Mouse (Mus musculus): Measurements from ENCODE around the gene Zfp277.

Gene Zfp277

DNA sequence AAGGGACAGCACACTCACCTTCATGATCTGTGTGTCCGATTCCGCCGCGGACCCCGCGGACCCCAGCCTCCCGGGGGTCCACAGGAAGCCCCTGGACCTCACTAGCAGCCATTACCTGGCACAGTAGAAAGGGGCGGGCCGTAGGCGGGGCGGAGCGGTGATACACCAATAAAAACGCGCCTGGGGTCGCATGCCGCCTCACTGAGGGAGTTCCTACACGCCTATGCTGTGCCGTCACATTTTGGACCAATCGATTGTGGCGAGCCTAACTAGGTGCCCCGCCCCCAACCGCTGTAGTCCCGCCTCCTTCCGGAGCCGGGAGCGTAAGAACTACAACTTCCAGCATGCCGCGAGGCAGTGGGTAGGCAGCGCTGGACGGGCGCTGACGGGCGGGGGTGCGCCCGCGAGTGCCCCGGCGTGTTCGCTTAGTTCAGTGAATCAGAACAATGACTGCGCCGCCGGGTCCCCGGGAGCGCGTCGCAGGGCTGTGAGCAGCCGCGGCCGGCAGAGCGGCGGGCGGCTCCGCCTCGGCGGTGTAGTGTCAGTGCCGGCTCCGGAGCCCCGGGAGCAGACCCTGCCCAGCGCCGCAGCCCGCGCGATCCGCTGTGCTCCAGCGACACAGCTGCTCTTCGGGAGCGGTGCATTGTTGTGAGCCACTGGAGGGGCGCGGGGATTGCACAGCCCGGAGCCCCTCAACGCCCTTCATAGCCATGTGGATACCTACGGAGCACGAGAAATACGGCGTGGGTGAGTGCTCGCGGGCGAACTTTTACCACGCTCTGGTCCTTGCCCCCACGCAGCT, at the start of gene Zfp277, which contains the start of gene Dock4:
Gene Zfp277 (minus strand): TSS at position 255 of the 802 bp plus-strand sequence.
Gene Dock4 (plus strand): TSS at position 305 of the 802 bp plus-strand sequence.
- peak; percentile 83 for DNase-seq (ENCODE audit: low read depth, low spot score)

DNA sequence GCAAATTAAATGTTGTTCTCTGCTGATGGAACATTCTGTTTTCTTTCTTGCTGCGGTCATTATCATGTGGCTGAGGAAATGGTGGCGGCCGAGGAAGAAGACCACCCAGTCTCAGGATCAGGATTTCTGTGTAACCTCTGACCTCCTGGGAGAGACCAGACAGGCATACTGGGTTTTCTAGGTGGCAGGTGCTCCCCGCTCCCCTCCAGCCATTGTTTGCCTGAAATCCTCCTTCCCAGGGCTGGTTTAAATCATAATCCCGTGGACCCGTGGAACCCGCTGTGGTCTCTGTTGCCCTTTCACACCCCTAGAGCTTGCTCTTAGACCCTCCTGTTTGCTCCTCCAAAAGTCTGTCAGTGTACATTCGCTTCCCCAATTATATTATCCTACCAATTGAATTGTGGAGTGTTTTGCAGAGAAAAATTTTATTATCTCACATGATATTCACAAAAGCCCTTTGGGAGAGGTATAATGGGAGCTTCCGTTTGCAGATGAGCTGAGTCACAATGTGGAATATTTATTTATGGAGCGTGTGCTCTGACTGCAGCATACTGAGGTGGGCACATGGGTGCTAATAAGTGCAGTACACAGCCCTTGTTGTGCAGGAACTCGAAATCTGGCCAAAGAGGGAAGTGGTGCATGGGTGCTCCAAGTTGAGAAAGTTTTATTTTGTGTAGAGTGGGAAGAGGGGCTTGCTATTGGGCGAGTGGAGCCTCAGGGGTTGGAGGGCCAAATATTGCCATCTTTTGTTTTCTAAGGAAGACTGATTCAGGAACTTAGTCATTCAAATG, 40.5 kb upstream of the Zfp277 start:
- DNase-seq (ENCODE audit: low read depth, low spot score): no peak

DNA sequence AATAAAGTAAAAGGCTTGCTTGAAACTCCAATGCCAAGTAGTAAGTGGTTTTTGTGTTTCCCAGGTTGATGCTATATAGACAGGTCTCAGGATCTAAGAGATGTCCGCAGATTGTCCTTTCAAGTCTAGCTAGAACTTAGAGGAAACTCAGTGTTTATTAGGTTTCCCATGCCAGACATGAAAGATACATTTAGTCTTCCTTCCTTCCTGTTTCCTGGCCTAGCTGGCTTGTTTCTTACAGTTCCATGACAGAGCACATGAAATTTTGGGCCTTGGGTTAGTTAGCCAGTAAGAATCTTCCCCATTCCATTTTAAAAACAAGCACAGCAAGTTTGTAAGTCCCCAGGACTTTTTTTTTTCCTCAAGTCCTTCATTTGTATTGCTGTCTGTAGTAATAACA, 39.5 kb upstream of the Zfp277 start:
- DNase-seq (ENCODE audit: low read depth, low spot score): no peak

DNA sequence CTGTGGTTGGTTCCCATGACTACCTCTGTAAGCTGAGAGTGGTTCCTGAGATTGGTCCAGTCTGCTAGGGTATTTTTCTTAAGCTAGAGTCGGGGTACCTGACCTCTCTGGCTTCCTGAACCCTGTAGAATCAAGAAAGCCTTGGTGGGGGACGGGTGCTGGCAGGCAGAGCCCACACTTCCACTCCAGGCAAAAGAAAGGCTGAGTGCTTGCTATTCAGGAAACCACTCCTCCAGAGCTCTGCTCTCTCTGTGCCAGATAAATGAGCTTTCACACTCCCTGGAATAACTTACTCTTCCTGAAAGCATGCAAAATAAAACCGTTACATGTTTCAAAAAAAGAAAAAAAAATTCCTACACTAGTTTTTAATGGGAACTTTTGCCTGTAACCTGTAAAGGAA, 38.5 kb upstream of the Zfp277 start:
- DNase-seq (ENCODE audit: low read depth, low spot score): no peak

DNA sequence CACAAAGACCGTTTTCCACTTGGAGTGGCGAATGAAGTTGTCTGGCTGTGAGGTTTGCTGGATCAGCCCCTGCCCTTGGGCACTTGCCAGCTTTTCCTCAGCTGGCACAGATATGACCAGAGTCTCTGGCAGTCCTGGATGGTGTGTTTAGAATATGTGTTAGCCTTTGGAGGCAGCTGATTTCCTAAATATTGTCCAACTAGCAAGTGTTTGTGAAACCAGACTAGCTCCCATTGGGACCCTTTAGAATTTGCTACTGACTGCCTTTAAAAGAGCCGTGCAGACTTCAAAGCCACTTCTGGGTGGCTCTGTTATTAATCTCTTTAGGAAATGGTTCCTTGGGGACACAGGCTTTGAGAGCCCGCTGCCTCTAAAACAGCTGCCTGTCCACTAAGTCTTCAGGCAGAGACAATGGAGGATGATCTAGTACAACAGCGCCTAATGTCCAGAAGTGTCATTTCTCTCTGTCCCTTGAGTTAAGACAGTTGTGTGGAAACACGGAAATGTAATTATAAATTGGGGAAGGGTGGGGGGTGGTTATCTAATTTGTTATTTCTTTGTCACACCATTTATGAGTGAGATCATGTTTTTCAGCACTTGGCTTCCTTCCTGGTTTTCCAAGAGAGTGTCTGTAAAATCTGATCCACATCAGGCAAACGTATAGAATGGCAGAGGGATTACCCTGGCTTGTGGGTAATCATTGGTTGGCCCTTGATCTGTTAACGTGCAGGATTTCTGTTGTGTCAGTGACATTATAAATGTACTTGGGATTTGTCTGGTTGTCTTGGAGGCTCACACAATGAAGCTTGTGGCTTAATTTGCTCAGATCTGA, 32.1 kb upstream of the Zfp277 start:
- no peak for DNase-seq (ENCODE audit: low read depth, low spot score)

DNA sequence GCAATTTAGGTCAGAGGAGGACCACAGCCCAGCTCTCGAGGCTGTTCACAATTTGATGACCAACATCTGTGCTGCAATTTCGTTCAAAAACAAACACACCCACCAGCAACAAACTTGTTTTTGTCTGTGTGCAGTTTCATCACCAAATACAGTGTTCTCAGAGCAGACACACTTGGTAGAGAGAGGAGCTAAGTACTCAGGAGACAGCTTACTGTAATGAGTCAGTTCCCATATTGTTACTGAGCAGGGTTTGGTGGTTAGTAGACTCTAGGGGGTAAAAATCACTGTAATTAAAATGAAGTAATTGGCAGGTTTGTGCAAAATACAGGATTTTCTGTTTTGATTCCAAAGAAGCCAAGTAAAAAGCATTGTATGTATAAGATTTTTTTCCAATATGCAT, 28.0 kb upstream of the Zfp277 start:
- DNase-seq (ENCODE audit: low read depth, low spot score): no peak

DNA sequence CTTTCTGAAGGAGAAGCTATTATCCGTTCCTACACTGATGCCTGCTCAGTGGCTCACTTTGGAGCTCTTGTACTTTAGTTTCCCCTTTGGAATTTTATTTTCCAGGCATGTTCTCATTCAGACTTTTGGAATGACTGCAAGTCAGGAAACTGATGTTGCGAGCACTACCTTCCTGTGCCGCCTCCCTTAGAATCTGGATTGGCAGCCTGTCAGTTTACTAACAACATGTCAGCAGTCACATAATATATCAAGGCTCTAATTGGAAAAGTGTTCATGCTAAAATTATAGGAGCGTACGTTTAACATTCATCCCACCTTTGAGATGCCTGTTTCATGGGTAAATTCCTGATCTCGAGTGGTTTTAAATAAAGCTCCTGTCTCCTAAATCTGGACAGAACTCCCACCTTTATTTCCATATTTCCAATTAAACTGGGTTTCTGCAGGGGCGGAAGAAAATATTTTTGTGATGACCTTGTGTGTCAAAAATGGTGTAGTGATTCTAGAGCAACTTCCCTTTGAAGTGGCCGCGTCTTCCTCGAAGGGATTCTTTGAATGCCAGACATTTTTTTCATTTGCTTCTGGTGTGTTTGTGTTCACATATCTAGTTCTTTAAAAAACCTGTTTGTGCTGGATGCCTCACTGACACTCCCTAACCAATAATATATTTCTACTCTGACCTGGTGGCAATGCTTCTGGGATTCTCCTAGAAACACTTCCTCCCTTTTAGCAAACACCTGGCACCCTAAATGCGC, 26.1 kb upstream of the Zfp277 start:
- DNase-seq (ENCODE audit: low read depth, low spot score): no peak

DNA sequence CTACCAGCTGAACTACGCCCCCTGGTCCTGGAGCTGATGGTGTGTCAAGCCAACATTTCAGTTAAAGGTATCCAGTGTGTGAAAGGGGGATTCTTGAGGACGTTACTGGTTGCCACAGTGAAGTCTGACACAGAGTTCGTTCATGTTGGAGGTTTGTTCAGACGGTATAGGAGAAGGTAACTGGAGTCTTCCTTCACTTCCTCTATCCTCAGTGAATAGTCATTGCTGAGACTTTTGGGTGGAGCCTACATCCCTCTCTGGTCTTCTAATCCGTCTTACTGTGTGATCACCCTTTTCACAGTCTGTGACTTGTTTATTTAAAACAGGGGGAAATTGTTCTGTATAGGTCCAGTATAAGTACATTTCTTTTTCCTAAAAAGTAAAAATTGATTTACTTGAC, 23.3 kb upstream of the Zfp277 start:
- DNase-seq (ENCODE audit: low read depth, low spot score): no peak

DNA sequence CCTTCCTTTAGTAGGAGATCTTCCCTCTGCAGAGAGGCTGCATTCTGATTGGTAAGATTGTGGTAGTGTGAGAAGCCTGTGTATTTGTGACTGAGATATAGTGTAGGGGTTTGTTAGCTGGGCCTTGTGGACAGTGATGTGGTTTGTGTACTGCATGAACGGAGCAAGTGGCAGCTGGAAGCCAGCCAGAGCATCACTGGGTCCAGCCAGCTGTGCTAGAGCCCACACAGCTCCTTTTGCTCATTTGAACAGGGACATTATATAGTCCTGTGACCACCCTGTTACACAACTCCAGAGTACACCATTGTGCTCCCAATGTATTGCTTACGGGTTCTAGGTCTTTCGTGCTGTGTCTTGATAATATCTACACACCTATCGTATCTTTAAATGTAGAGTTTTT, 22.5 kb upstream of the Zfp277 start:
- DNase-seq (ENCODE audit: low read depth, low spot score): no peak

DNA sequence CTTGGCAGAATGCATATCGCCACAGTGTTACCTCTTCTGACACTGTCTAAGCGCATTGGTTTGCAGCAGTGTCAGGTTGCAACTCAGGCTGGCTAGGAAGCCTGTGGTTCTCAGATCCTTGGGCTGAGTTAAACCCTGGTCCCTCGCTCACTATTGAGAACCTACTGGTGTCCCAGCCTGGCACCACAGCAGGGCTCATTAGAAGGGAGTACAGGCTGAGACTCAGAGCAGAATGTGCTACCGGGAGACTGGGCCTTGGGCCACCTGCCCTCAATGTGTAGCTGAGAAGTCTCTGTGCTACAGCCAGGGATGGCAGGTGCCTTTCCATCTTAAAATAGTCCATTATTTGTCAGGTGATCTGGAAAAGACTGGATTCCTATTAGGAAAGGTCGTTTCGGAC, 18.6 kb upstream of the Zfp277 start:
- DNase-seq (ENCODE audit: low read depth, low spot score): no peak

DNA sequence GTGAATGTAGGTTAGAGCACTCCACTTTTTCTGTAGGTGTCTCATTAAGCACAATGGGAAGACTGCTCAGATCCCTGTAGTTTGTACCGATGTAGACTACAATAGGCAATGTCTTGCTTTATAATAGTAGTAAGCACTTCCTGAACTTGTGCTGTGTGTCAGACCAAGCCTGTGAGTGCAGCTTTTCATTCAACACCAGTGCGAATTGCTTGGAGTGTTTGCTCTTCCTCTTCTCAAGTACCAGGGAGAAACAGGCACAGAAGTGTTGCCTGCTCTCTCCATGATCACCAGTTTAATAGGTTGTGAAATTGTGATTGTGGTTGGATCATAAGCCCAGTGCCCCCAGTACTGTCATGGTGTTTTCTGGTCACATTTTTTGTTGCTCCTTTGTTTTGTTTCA, 18.1 kb upstream of the Zfp277 start:
- no peak for DNase-seq (ENCODE audit: low read depth, low spot score)

DNA sequence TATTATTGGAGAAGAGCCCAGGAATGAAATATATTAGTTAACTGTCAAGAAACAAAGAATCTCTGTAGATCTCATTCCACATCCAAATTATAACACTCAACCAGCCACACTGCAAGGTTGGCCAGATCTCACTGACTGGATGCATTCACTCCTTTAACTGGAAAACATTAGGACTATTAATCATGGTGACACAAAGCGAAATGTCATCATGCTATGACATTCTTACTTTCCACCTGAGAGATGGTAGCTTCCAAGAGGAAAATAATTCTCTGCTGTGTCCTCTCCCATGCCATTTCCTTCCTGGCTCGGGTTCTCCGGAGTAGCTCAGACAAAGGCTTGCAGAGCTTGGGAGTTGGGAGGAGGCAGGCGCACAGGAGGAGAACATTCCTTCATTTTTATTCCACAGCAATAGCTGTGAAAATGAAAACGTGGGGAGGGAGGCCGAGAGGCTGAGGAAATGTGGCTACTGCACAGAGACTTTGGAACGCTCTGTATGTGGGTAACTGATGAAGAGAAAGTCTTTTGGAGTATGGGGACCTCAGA, 17.1 kb upstream of the Zfp277 start:
- no peak for DNase-seq (ENCODE audit: low read depth, low spot score)

DNA sequence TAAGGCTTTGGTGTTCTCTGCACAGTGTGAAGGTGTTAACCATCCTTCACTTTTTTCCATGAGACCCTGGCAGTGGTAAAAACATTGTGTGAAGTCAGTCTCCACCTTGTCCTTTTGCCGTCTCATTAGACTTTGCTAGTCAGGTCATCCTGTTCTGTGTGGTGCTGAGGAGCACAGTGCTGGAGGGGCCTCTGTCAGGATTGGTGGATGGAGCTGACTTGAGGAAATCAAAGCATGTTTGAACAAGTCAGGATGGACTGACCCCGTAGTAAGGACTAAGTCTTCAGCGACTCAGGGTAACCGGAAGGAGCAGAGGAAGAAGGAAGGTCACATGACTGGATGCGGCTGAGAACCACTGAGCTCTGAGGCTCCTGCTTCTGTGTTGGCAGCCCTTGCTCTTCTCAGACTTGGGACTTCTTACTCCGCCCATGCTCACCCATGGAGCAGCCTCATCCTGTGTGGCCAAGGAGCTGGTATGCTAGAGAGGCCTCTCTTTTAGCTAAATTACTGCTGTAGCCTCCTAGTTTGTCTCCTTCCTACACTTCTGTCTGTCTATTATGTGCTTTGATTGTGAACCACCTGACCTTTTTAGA, 14.1 kb upstream of the Zfp277 start:
- no peak for DNase-seq (ENCODE audit: low read depth, low spot score)

DNA sequence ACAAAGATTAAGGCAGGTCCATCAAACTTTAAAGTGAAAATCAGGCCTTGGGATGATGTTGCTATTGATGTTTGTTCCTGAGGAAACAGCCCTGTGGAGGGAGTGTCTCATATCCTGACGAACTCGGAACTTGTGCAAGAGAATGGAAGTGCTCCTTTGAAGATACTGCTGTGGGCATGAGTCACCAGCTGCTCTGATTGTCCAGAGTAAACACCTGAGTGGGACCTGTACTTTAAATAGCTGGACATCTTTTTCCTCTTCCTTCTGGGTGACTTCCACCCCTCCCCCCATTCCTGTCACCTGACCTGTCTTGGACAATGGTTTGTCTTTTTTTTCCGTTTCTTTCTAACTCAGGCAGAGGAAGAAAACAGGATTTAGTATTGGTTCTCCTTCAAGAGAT, 13.3 kb upstream of the Zfp277 start:
- no peak for DNase-seq (ENCODE audit: low read depth, low spot score)

DNA sequence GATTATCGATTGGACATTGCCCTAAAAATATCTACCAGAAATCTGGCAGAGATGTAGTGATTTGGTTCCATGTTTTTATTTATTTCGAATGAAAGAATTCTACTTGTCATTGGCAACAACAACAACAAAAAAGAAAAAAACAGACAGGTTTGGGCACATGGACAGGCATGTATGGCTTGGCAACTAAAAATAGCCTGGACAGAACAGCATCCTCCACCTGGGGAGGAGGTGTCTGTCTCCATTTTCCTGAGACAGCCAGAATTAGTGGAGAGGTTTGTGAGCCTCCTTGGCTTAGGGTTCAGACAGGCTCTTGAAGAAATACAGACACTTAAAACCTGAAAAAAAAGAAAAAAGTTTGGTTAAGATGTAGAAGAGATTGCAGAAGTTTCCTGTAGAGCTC, 10.8 kb upstream of the Zfp277 start:
- no peak for DNase-seq (ENCODE audit: low read depth, low spot score)

DNA sequence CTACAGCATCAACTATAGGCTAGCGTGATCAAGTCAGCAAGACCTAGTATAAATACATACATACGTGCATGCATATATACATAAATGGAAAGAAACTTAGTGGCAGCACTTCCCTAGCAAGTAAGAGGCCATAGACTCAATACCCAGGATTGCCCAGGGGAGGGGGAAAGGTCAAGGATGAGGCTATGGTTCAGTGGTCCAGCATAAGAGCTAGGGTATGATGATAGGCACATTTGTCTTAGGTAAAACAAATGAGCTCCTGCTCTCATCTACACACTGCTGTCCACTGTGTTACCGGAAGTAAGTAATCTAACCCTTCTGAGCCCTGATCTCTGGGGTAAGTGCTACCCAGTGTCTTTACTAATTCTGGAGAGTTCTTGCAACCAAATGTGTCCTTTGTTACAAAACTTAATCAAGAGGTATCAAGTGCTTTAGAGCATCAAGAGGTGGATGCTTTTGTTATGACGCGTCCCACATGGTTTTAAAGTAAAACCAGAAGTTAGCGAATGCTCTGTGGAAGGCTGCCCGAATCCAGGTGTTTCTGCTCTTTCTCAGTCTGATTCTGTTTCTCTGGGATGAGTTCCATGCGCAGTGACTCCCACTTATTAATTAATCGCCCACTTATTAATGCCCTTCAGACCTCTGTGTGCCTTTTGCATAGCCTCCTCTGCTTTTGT, 3.6 kb upstream of the Zfp277 start:
- no peak for DNase-seq (ENCODE audit: low read depth, low spot score)

DNA sequence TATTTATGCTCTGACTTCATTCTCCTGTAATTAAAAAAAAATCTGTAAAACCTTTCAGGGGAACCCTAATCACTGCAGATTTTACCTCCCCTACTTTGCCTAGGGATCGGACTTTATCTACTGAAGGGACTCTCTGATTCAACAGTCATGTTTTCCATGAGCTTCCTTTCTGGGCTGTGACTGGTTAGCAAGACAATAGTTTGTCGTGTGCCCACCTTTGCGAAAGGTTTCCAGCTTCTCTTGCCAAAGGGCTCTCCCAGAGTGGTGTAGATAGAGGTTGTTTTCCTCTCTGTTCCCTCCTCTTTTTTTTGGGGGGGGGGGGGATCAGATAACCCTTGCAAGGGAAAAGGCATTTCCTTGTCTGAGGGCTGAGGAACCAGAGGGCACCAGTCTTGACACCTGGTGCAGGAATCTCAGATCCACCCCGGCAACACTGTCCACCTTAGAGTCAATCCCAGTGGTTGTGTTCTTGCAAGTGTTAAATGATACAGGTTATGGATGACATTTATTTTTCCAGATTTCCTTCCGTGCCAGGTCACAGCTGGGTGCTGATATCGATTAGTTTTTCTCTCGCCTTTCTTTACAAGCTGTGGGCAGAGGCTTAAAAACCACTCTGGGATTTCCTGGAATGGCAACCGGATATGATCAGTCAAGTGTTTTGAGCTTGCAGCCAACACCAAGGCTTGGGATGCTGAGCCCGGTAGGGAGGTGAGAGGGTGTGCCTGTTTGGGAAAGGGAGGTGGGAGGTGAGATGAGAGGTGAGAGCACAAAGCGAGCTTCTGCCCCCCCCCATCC, 2.1 kb upstream of the Zfp277 start:
- DNase-seq (ENCODE audit: low read depth, low spot score): no peak

DNA sequence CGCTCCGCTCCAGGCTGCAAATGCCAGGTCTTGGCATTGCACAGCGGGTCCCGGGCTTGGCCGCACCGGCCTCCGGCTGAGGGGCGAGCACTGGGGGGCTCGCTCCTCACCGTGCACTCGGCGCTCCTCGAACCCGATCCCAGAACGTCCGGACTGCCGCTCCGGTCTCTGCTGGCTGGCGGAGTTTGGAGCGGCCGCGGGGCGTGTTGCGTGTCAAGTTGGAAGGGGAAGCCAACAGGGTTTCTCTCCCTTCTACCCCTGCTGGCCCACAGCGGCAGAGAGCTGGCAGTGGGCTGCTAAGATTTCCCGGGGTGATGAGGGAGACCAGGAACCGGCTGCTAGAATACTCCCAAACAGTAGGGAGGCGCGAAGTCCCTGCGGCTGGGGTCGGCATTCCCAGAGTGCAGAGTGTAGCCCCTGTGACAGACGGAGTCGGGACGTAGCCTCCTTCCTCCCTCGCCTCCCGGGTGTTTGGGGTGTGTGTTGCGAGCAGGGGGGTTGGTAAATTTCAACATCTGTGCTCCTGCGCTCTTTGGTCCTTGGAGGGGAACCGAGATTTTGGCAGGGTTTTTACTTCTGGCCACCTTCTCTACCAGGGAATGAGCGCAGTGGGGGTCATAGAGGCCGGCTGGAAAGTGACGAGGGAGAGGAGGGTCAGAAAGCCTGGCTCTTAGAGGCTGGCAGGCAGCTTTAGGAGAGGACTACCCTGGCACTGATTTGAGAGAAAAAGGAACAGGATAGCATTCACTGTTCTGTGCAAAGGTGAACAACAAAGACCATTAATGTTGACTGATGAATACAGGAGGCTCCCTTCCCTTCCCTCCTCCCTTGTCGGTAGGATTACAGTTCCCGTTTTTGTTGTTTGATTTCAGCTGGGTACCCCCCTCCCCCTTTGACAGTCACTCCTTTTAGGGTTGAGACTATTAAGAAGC, 1.0 kb upstream of the Zfp277 start:
- no peak for DNase-seq (ENCODE audit: low read depth, low spot score)
